Mouse (Mus musculus) hindbrain, embryonic 15.5 days (tissue): ENCODE results near the gene Ppm1b. TPM values are rescaled to one million over a fixed set of nuclear protein-coding genes. Genes with fewer than 3 reads are reported as not detected.

Experiments used
- ATAC-seq: fragments of 200-750 bp; cut with Nextera tagmentation; 2 replicates; pipeline ENCODE4 v1.8.0; 2017; ENCODE audit warnings: low read depth, moderate number of reproducible peaks, moderate TSS enrichment; ENCODE audit not compliant: low FRiP score
- H3K27ac ChIP-seq: fragments of 300-500 bp; sonication (generic); replicated peaks from 2 replicates; pipeline ENCODE4 v1.5.1; 2015; ENCODE audit warnings: mild to moderate bottlenecking, inconsistent platforms
- H3K27me3 ChIP-seq: fragments of 300-500 bp; sonication (generic); 2 replicates; pipeline ENCODE4 v1.6.1; 2015; ENCODE audit warnings: control low read depth, inconsistent platforms
- H3K36me3 ChIP-seq: fragments of 300-500 bp; sonication (generic); 2 replicates; pipeline ENCODE4 v1.6.1; 2015; ENCODE audit warnings: control low read depth, inconsistent platforms
- H3K4me1 ChIP-seq: fragments of 300-500 bp; sonication (generic); replicated peaks from 2 replicates; pipeline ENCODE4 v1.6.1; 2015; ENCODE audit warnings: control low read depth, inconsistent platforms
- H3K4me2 ChIP-seq: fragments of 300-500 bp; sonication (generic); 2 replicates; pipeline ENCODE4 v1.6.1; 2015; ENCODE audit warnings: moderate library complexity, mild to moderate bottlenecking, inconsistent platforms
- H3K4me3 ChIP-seq: fragments of 300-500 bp; sonication (generic); 2 replicates; pipeline ENCODE4 v1.5.1; 2015; ENCODE audit warnings: mild to moderate bottlenecking, inconsistent platforms
- H3K9ac ChIP-seq: fragments of 300-500 bp; sonication (generic); 2 replicates; pipeline ENCODE4 v1.6.1; 2015; ENCODE audit warnings: inconsistent platforms
- H3K9me3 ChIP-seq: fragments of 300-500 bp; sonication (generic); 2 replicates; pipeline ENCODE4 v1.6.1; 2016; ENCODE audit warnings: control low read depth, inconsistent platforms
- WGBS: fragments of 180-500 bp; shearing (Covaris S2); methylation state at CpG from one replicate; pipeline ENCODE4 v1.1.7; 2015; 5-methylcytosine and 5-hydroxymethylcytosine counted together
- polyA plus RNA-seq: library from polyadenylated mRNA; unstranded; fragments of >200 nt; fragmentation: Nextera tagmentation; extraction: Ambion mirVana; gene quantifications from 2 replicates; pipeline ENCODE4 v1.2.1, GENCODE M21; 2015

Ppm1b gene
- polyA plus RNA-seq, 1 experiment from 2014 or later, result 87.6 TPM

DNA sequence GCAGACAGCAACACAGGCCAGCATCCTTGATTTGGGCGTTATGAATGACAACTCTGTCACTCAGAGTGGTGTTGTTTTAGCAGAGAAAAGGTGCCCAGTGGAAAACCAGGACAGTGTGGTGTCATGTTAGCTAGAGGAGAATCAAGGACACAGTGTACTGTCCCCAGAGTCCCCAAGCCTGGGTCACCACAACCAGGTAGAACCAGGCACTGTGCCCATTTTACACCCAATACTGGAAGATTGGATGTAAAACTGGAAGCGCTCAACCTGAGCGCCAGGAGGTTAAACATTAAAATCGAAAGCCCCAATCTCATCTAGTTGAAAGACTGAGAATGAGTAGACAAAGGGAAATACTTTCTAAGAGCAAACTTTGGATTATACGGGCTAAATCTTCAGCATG is 87.9 kb downstream of the Ppm1b start:
- no peak overlapping the region for H3K9ac ChIP-seq
- no peaks in the 10 kb centered on the region for H3K36me3 ChIP-seq
- WGBS, result 93% methylated on average over 5 of the region's 5 CpGs
- H3K27me3 ChIP-seq, result no peaks in the 10 kb centered on the region
- no peak overlapping the region for H3K4me3 ChIP-seq
- no peak overlapping the region for H3K27ac ChIP-seq
- no peaks in the 10 kb centered on the region for H3K9me3 ChIP-seq
- ATAC-seq, result no peak
- no peak overlapping the region for H3K4me2 ChIP-seq
- no peaks in the 10 kb centered on the region for H3K4me1 ChIP-seq

DNA sequence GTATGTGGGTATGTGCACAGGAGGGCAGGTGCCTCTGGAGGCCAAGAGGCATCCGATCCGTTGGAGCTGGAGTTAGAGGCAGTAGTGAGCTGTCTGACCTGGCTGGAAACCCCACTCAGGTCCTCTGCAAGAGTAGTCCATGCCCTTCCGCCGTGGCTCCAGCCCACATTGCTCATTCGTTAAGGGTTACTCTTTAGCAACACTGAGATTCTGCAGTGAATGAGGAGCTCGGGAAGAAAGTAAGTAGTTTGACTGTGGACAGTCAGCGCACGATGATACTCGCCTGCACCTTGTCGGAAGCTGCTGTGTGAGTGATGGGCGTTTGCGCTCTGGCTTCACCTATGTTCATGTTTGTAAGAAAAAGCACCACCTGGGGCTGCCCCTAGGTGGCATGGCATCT is 88.6 kb downstream of the Ppm1b start:
- WGBS, result 87% methylated on average over 12 of the region's 12 CpGs
- no peak overlapping the region for H3K4me3 ChIP-seq
- no peak overlapping the region for H3K27ac ChIP-seq

DNA sequence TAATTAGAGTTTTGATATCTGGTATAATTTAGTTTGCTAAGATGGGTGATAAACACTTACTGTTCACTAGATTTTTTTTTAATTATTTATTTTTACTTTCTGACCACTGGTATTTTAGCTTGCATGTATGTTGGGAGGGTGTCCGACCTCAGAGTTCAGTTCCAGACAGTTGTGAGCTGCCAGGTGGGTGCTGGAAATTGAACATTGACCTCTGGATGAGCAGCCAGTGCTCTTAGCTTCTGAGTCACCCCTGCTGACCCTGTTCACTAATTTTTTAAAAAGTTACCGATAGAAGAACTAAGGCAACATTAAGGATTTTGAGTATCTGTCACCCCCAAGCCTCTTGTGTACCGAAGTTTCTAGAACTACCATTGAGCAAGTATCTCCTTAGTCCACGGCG is 91.8 kb downstream of the Ppm1b start:
- H3K36me3 ChIP-seq, result no peaks in the 10 kb centered on the region
- no peaks in the 10 kb centered on the region for H3K27me3 ChIP-seq
- H3K27ac ChIP-seq, result no peak overlapping the region
- 94% methylated on average over 5 of the region's 5 CpGs for WGBS
- no peaks in the 10 kb centered on the region for H3K9me3 ChIP-seq
- no peak overlapping the region for H3K4me2 ChIP-seq
- H3K4me1 ChIP-seq, result no peaks in the 10 kb centered on the region
- no peak for ATAC-seq
- H3K9ac ChIP-seq, result no peak overlapping the region
- no peak overlapping the region for H3K4me3 ChIP-seq

More for the DNA sequence above, 88.6 kb downstream of the Ppm1b start:
- no peaks in the 10 kb centered on the region for H3K27me3 ChIP-seq
- no peaks in the 10 kb centered on the region for H3K9me3 ChIP-seq
- H3K4me1 ChIP-seq, result no peaks in the 10 kb centered on the region
- no peak for ATAC-seq
- no peak overlapping the region for H3K9ac ChIP-seq
- H3K4me2 ChIP-seq, result no peak overlapping the region
- no peaks in the 10 kb centered on the region for H3K36me3 ChIP-seq

DNA sequence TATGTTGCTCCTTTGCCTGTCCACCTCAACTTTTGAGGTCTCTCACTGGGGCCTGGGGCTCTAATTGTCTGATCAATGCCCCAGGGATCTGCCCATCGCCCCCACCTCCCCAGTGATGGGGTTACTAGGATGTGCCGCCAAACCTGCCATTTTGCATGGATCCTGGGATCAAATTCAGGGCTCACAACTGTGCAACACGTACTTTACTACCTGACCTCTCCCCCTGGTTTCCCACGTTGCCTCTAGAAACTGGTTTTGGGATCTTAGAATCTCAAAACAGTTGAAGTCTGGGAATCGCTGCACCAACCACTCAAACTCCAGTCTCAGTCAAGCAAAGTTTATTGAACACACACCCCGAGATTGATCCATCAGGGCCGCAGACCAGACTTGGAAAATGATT is 101.7 kb downstream of the Ppm1b start:
- no peak overlapping the region for H3K4me2 ChIP-seq

DNA sequence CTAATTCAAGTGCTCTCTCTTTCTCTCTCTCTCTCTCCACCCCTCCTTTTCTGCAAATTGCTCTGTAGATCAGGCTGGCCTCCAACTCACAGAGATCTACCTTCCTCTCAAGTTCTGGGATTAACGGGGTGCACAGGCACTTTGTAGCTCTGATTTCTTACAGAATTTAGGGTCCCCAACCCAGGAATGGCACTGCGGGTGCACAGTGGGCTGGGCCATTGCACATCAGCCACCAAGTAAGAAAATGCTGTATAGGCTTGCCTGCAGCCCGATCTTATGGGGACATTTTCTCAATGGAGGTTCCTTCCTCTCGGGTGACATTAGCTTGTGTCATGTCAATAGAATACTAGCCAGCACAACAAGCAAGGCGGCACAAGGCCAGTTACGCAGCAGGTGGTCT is 102.6 kb downstream of the Ppm1b start:
- H3K36me3 ChIP-seq, result peaks cover 15% of the 10 kb centered on the region
- H3K9me3 ChIP-seq, result no peaks in the 10 kb centered on the region
- 91% methylated on average over 6 of the region's 6 CpGs for WGBS
- H3K4me3 ChIP-seq, result no peak overlapping the region
- ATAC-seq, result no peak
- H3K4me2 ChIP-seq, result no peak overlapping the region
- H3K27ac ChIP-seq, result no peak overlapping the region
- no peaks in the 10 kb centered on the region for H3K27me3 ChIP-seq
- H3K4me1 ChIP-seq, result no peaks in the 10 kb centered on the region
- no peak overlapping the region for H3K9ac ChIP-seq

More for the DNA sequence above, 101.7 kb downstream of the Ppm1b start:
- no peak for ATAC-seq
- 92% methylated on average over 7 of the region's 7 CpGs for WGBS
- H3K27ac ChIP-seq, result no peak overlapping the region
- no peaks in the 10 kb centered on the region for H3K4me1 ChIP-seq
- no peaks in the 10 kb centered on the region for H3K27me3 ChIP-seq
- no peak overlapping the region for H3K4me3 ChIP-seq
- no peak overlapping the region for H3K9ac ChIP-seq
- peaks cover 8% of the 10 kb centered on the region; the same call in 1 of the 2 replicates for H3K36me3 ChIP-seq
- H3K9me3 ChIP-seq, result no peaks in the 10 kb centered on the region

DNA sequence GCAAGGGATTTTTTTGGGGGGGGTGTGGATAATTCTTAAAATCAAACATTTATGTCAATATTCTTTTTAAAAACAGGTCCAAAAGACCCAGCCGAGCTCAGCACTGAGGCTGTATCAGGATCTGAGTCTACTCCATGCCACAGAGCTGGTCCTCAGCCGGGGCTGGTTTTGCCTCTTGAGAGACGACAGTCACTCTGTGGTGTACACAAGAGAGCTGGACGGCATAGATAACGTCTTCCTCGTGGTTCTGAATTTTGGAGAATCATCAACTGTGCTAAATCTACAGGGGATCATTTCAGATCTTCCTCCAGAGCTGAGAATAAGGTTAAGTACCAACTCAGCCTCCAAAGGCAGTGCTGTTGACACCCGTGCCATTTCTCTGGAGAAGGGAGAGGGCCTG is 107.0 kb downstream of the Ppm1b start:
- H3K36me3 ChIP-seq, result peaks cover 48% of the 10 kb centered on the region
- 93% methylated on average over 7 of the region's 7 CpGs for WGBS
- no peak overlapping the region for H3K4me2 ChIP-seq
- H3K4me3 ChIP-seq, result no peak overlapping the region
- H3K9ac ChIP-seq, result no peak overlapping the region
- no peaks in the 10 kb centered on the region for H3K27me3 ChIP-seq
- no peak for ATAC-seq
- H3K9me3 ChIP-seq, result no peaks in the 10 kb centered on the region
- H3K27ac ChIP-seq, result no peak overlapping the region
- no peaks in the 10 kb centered on the region for H3K4me1 ChIP-seq

DNA sequence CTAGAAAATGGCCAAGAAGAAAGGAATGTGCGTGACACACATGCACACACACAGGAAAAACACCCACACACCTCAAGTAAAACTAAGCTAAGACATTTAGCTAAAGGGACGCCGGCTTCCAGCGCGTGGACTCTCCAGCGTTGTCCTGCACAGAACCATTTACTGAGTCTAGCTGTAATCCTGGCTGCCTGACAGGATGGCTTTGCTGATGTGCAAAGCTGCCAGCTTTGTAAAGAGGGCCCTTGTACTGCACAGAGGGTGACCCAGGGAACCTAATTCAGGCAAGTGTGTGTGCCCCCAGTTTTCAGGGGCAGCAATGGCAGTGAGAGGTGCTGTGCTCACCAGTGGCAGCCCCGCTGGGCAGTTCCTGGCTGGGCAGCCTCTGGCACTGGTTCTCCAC is 110.8 kb downstream of the Ppm1b start:
- H3K27ac ChIP-seq, result no peak overlapping the region
- H3K4me2 ChIP-seq, result no peak overlapping the region
- H3K4me3 ChIP-seq, result no peak overlapping the region
- H3K9ac ChIP-seq, result no peak overlapping the region
- no peaks in the 10 kb centered on the region; the same call in 1 of the 2 replicates for H3K4me1 ChIP-seq
- no peaks in the 10 kb centered on the region for H3K27me3 ChIP-seq
- no peaks in the 10 kb centered on the region for H3K9me3 ChIP-seq
- ATAC-seq, result no peak
- 93% methylated on average over 7 of the region's 7 CpGs for WGBS
- peaks cover 75% of the 10 kb centered on the region for H3K36me3 ChIP-seq

DNA sequence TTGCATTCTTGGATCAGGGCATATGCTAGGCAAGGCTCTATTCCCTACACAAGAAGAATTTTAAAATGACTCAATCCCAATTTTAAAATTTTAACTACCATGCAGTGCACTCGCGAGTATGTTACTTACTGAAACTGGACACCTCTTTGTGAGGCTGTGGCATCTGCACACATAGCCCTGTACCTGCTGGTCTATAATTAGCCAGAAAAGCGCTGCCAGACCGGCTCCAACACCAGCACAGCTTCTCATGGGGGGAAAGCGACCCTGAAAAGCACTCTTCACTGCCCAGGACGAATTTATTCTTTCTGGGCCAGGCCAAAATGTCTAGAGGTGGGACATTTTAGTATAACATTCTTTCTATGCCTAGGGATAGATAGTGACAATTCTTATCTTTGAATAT is 114.1 kb downstream of the Ppm1b start:
- H3K36me3 ChIP-seq, result peaks cover 55% of the 10 kb centered on the region
- no peak overlapping the region for H3K9ac ChIP-seq
- 93% methylated on average over 6 of the region's 6 CpGs for WGBS
- H3K4me2 ChIP-seq, result no peak overlapping the region
- H3K4me3 ChIP-seq, result no peak overlapping the region
- no peak for ATAC-seq
- peaks cover 7% of the 10 kb centered on the region for H3K4me1 ChIP-seq
- no peaks in the 10 kb centered on the region for H3K9me3 ChIP-seq
- H3K27ac ChIP-seq, result no peak overlapping the region
- H3K27me3 ChIP-seq, result no peaks in the 10 kb centered on the region

DNA sequence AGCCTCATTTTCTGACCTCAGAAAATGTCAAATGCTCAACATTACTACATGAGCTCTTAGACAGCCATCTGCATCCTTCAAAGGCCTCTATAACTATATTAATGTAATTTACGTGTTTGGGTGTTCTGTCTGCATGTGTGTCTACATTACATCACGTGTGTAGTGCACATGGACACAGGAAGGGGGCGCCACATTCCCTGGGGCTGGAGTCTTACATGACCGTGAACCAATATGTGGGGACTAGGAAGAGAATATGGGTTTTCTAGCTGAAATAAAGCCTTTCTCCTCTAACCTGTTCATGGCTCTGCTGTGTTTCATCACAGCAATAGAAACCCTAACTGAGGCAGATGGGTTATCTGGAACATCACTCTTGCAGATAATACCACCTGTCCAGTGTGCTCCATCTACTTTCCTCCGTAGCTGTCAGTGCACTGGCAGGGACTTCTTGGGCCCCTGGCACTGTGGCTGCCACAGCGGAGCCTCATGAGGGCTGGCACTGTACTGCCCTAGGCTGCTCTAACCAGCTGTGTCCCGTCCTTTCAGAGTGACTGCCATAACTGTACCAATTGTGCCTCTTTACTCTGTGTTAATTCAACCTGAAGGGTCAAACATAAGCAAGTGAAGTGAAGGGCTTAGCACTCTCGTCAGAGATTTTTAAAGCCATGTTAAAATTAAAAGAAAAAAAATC is 114.7 kb downstream of the Ppm1b start:
- H3K4me3 ChIP-seq, result no peak overlapping the region
- WGBS, result 83% methylated on average over 8 of the region's 8 CpGs
- H3K4me2 ChIP-seq, result no peak overlapping the region
- H3K9ac ChIP-seq, result no peak overlapping the region
- ATAC-seq, result no peak
- H3K4me1 ChIP-seq, result peaks cover 7% of the 10 kb centered on the region
- no peaks in the 10 kb centered on the region for H3K27me3 ChIP-seq
- peaks cover 55% of the 10 kb centered on the region for H3K36me3 ChIP-seq
- H3K27ac ChIP-seq, result no peak overlapping the region
- H3K9me3 ChIP-seq, result no peaks in the 10 kb centered on the region

DNA sequence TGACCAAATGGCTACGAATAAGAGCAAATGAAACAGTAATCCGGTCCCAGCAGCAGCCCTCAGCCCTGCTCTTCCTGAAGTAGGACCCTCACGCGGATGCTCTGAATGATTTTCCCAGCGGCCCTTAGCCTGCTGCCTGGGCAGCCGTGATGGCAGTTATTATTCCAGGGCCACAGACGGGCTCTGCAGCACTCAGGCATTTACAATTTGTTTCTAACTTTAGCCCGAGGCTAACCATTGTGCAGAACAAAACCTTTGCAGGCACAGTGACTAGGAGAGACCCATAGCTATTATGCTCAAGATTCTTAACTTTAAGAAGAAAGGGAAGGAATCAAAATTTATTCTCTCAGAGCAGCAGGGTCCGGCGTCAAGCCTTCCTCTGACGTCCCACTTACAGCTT is 115.8 kb downstream of the Ppm1b start:
- no peak overlapping the region for H3K4me2 ChIP-seq
- peaks cover 58% of the 10 kb centered on the region for H3K36me3 ChIP-seq
- H3K27me3 ChIP-seq, result no peaks in the 10 kb centered on the region
- no peak overlapping the region for H3K9ac ChIP-seq
- H3K4me1 ChIP-seq, result peaks cover 7% of the 10 kb centered on the region
- no peak overlapping the region for H3K4me3 ChIP-seq
- H3K27ac ChIP-seq, result no peak overlapping the region
- 34% methylated on average over 11 of the region's 11 CpGs for WGBS
- H3K9me3 ChIP-seq, result no peaks in the 10 kb centered on the region
- no peak; the same call in 1 of the 2 replicates for ATAC-seq

DNA sequence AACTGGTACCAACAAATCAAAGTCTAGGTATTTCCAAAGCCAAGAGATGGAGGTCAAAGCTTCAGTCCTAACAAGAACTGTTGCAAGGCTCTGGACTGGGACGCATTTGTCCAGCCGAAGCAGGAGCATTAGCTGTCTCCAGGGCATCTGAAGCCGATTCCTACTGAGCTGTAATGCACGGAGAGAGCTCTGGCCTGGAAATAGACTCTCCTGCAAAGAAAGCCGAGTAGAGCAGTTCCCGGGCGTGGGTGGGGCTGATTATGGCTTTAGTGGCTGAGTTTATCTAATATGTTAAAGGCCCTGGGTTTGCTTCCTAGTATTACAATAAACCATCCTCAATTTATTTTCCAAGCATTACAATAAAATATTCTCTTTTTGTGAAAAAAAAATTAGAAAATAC is 116.7 kb downstream of the Ppm1b start:
- Histone ChIP-seq H3K27ac (no peak overlapping the region; the same call in 1 of the 2 replicates), H3K4me2 (no peak overlapping the region), H3K36me3 (peaks cover 63% of the 10 kb centered on the region), H3K27me3 (no peaks in the 10 kb centered on the region), H3K9ac (no peak overlapping the region), H3K9me3 (no peaks in the 10 kb centered on the region), H3K4me3 (no peak overlapping the region), H3K4me1 (peaks cover 7% of the 10 kb centered on the region)
- ATAC-seq, result no peak
- 58% methylated on average over 7 of the region's 7 CpGs for WGBS
